Mouse (Mus musculus) cortical plate, adult 2 months (tissue): ENCODE data around the gene Dnajb1.
A peak's percentile ranks its signal among the peaks of the same experiment; 100 is the strongest.

Experiments used
- CTCF ChIP-seq: fragments of 200-500 bp; IDR thresholded peaks from 2 replicates; pipeline ENCODE4 v1.5.1; 2011; ENCODE audit warnings: mild to moderate bottlenecking, control low read depth, low read length; ENCODE audit not compliant: insufficient read depth; ENCODE audit errors: extremely low read depth
- POLR2A ChIP-seq: fragments of 200-500 bp; IDR thresholded peaks from 2 replicates; pipeline ENCODE4 v1.6.1; 2011; ENCODE audit warnings: mild to moderate bottlenecking, low read length, control low read depth; ENCODE audit not compliant: insufficient read depth; ENCODE audit errors: extremely low read depth

GRCm38 (mm10) chr8:83607661-83608397 lies at the start of gene Dnajb1, which contains the start of gene Tecr:
- TF ChIP-seq POLR2A (peak; percentile 78), CTCF (no peak)
